Mouse (Mus musculus) cortical plate, adult 2 months (tissue): Measurements from ENCODE around the gene Mgll.

Experiments used
- CTCF ChIP-seq: fragments of 200-500 bp; IDR thresholded peaks from 2 replicates; pipeline ENCODE4 v1.5.1; 2011; ENCODE audit warnings: mild to moderate bottlenecking, control low read depth, low read length; ENCODE audit not compliant: insufficient read depth; ENCODE audit errors: extremely low read depth
- POLR2A ChIP-seq: fragments of 200-500 bp; IDR thresholded peaks from 2 replicates; pipeline ENCODE4 v1.6.1; 2011; ENCODE audit warnings: mild to moderate bottlenecking, low read length, control low read depth; ENCODE audit not compliant: insufficient read depth; ENCODE audit errors: extremely low read depth

- TF ChIP-seq CTCF = no peak
- TF ChIP-seq POLR2A = no peak
Observed at GRCm38 (mm10) chr6:88824183-88824582, 100.0 kb downstream of the Mgll start.
